Mouse (Mus musculus) C2C12 (cell line): Measurements from ENCODE around the gene 5031439G07Rik.

Source experiments
- CEBPB ChIP-seq: IDR thresholded peaks from one replicate; pipeline ENCODE4 v1.6.1; 2011; ENCODE audit warnings: low read depth, mild to moderate bottlenecking, control low read depth, moderate library complexity
- CTCF ChIP-seq: IDR thresholded peaks from one replicate; pipeline ENCODE4 v1.5.1; 2011; ENCODE audit not compliant: control insufficient read depth, insufficient read depth, insufficient read length
- MAX ChIP-seq: IDR thresholded peaks from one replicate; pipeline ENCODE4 v1.6.1; 2011; ENCODE audit warnings: mild to moderate bottlenecking, control low read depth
- MYOD1 ChIP-seq: IDR thresholded peaks from one replicate; pipeline ENCODE4 v1.6.1; 2011; ENCODE audit warnings: low read depth; ENCODE audit not compliant: control insufficient read depth, insufficient read length
- MYOG ChIP-seq: IDR thresholded peaks from one replicate; pipeline ENCODE4 v1.6.1; 2011; ENCODE audit not compliant: control insufficient read depth, insufficient read length; ENCODE audit errors: extremely low read depth
- USF1 ChIP-seq: IDR thresholded peaks from one replicate; pipeline ENCODE4 v1.6.1; 2011; ENCODE audit warnings: low read depth, mild to moderate bottlenecking, control low read depth, moderate library complexity

- no peak for TF ChIP-seq CTCF
- no peak for TF ChIP-seq MYOG
- TF ChIP-seq USF1, result no peak
- no peak for TF ChIP-seq CEBPB
- no peak for TF ChIP-seq MAX
- no peak for TF ChIP-seq MYOD1
These were observed 37.8 kb upstream of the 5031439G07Rik start for GRCm38 (mm10) chr15:85026197-85026596.
